Mouse (Mus musculus) colon, adult 2 months (tissue): ENCODE measurements around the gene Notch2. TPM values are rescaled to one million over a fixed set of nuclear protein-coding genes. Genes with fewer than 3 reads are reported as not detected.

Source experiments
- polyA plus RNA-seq: library from polyadenylated mRNA; depleted of rRNA; stranded (reverse); fragments of >200 nt; gene quantifications from 2 replicates; pipeline ENCODE4 v1.2.3, GENCODE M21; 2012; rRNA removed

Notch2 gene
- polyA plus RNA-seq = 11.3 and 11.5 TPM in 2 replicates

GRCm38 (mm10) chr3:98013401-98014281, at the start of gene Notch2:
Notch2 (plus strand) TSS chr3:98013527.

GRCm38 (mm10) chr3:98160330-98160729, 147.0 kb downstream of the Notch2 start, which contains the start of gene Adam30:
Adam30 (plus strand) TSS chr3:98160630.

Other genes starting within 250 kb of the Notch2 start
- 18.0 and 19.8 TPM in 2 replicates for gene Pde4dip, start 124.8 kb upstream of the Notch2 start, polyA plus RNA-seq
- 27.5 and 35.6 TPM in 2 replicates for gene Sec22b, start 112.3 kb upstream of the Notch2 start, polyA plus RNA-seq
- not detected in 2 replicates for gene Adam30, start 147.1 kb downstream of the Notch2 start, polyA plus RNA-seq
- 102 and 141 TPM in 2 replicates for gene Reg4, start 208.6 kb downstream of the Notch2 start, polyA plus RNA-seq